Mouse (Mus musculus) CD4-positive naive resting alpha-beta T cell, adult 76 days (primary cell): ENCODE measurements around the gene Cdk5. TPM values are rescaled to one million over a fixed set of nuclear protein-coding genes. Genes with fewer than 3 reads are reported as not detected.

Experiments
- total RNA-seq: library from RNA; stranded (reverse); gene quantifications from one replicate; pipeline ENCODE4 v1.2.4, GENCODE M21; 2023

Gene Cdk5
- total RNA-seq, result 33.5 TPM

DNA sequence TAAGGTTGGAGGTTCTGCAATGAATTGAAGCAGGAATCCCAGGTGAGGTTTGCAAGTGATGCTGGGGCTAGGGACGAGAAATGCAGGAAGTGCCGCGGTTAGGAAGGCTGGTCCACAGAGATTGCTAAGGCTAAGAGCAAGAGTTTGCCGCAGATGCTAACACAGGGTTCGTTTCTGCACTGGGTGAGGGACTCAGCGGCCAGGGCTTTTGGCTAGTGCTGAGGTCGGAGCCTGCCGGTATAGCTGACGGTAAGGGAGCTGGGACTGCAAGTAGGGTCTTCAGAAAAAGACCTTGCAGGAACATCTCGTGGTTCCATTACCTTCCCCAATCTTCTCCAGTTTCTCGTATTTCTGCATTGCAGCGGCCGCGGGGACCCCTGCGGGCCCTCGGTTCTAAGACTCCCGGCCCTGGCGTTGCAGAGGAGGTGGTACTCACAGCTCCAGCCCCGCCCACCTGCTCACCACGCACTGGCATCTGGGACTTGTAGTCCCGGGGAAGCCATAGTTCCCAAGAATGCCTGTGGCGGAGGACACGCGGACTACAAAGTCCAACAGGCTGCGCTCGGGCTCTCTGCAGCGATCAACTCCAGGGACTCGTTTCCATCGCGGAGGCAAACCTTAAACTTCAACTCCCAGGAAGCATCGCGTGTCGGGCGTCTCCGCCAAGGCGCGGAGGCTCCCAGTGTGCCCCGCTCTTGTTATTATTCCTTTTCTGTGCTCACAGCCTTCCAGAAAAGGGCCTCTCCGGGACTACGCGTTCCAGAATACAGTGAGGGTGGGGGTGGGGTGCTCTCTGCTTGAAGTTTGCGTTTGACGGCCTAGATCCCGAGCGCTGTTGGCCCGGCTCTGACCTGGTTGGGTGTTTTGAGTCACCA lies at the start of gene Cdk5, which contains the start of gene Slc4a2:
TSS of gene Cdk5 (minus strand) at position 402 of the 875 bp plus-strand sequence.
TSS of gene Slc4a2 (plus strand) at position 709 of the 875 bp plus-strand sequence.

DNA sequence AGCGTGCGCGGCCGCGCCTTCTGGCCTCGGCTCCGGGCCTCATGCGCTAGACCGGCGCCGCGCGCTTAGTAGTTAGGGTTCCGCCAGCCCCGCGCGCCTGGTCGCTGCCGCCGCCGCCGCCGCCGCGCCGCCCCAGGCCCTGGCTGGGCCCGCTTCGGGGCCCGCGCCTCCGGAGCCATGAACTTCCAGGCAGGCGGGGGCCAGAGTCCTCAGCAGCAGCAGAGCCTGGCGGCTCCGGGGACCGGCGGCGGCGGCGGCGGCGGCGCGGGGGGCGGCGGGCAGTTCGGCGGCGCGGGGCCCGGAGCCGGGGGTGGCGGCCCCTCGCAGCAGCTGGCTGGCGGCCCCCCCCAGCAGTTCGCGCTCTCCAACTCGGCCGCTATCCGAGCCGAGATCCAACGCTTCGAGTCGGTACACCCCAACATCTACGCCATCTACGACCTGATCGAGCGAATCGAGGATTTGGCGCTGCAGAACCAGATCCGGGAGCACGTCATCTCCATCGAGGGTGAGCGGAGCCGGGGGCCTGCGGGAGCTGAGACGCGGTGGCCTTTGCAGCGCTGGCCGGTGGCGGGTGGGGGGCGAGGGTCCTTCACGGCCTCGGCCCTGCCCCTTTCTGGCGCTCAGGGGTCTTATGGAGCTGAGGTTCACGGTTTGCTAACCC lies 28.8 kb upstream of the Cdk5 start, which contains the start of gene Agap3:
TSS of gene Agap3 (plus strand) at position 148 of the 661 bp plus-strand sequence.

DNA sequence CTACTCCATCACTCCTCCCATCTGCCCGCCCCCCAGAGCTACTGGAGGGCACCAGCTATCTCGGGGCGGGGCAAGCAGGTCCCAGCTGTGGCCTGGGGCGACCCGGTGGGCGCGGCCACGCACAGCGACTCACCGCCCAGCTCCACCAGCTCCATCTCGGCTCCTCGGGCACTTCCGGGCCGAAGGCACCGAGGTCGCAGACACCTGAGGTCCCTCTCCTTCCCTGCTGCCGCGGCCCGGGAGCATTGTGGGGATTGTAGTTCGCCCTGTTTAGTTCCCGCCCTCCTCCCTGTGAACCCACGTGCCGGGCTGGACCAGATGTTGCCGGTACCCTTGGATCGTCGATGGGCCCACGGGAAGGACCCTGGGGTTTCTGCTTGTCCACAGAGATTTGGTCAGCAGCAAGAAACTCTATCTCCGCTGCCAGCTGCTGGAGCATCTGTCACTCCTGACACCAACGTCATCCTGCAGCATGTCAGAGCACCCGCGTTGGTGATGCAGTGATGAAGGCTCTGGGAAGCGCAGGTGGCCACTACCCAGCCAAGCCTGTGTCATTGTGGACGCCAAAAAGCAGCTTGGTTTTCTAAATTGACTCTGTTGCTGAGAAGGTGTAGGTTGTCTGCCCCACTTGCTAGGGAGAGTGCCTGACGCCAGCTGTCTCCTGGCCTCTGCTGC lies 24.4 kb upstream of the Cdk5 start, which contains the start of gene Tmub1:
TSS of gene Tmub1 (minus strand) at position 231 of the 675 bp plus-strand sequence.

DNA sequence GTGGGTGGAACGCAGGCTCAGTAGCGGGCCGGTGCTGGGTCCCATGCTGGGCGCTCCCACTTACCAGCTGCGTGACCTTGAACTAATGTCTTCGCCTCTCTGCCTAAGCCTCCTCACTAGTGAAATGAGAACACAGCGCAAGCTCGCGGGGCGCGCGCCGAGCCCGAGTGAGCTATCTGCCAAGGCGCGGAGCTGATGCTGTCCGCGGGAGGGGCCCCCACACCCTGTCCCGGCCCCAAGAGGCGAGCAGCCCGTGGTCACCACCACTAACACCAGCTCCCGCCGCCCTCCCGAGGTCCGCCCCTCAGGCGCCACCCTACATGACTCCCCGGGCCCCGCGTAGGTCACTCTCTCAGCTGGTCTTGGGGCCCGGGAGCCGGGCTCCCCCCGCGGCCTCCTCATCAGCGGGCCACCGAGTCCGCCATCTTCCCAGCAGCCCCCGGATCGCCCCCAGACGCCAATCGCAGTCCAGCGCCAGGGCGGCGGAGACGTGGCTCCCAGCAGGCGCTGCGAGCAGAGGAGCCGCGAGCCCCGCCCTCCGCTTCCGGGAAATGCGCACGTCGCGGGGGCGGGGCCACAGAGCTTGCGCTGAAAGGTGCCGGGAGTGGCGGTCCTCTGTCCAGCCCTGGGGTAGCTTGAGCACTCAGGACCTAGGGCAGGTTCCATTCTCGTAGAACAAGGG lies 21.6 kb upstream of the Cdk5 start, which contains the start of gene Fastk:
TSS of gene Fastk (minus strand) at position 542 of the 682 bp plus-strand sequence.

DNA sequence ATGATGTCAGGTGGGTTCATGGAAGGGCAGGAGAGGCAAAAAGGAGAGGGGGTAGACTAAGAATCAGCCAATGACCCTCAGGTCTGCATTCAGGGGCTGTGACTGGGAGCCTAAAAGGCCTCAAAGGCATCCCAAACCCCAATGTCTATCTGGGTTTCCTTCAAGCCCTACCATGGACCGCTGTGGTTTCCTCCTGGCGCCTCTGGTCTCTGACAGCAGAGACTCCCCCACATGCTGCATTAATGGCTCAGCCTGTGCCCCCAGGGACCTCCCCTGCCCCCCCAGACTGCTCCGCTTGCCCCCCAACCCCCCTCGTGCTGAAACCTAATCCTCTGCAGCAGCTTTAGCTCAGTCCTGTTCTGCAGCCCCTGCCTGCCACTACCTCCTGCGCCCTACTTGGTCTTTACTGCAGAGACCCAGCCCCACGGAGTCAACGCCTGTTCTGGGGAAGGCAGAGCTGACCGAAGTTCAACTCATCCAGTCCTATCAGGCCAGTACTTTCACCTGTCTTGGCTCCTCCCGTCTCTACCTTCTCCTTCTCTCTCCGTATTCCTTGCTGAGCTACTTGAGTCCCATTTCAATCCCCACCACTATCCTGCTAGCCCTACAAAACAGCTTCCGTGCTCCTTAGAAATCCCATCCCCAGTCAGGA lies 10.2 kb downstream of the Cdk5 start, which contains the start of gene Asic3:
TSS of gene Asic3 (plus strand) at position 351 of the 652 bp plus-strand sequence.

DNA sequence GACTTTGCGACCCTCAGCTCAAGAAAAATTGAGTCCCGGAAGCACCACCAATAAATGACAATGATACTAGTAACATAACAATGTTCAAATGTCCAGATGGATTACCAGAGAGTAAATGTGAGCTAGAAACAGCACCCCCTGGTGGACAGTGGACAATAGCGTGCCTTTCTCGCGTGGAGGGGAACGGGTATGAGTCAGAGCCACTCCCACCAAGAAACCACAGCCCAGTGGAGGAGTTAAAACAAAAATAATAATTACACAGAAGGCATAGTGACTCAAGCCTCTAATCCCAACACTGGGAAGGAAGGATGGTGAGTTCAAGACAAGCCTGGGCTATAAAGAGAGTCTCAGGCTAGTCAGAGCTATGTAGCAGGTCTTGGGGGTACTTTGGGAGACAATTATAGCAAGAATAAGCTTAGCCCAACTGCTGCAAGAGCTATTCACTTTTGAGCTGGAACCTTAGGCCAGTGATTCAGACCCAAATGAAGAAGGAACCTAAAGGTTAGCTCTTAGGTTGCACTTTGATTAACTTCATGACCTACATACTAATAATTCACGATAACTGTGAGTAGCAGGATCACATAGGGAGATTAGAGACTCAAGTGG lies 29.8 kb downstream of the Cdk5 start, which contains the start of gene Abcb8:
TSS of gene Abcb8 (plus strand) at position 272 of the 606 bp plus-strand sequence.

DNA sequence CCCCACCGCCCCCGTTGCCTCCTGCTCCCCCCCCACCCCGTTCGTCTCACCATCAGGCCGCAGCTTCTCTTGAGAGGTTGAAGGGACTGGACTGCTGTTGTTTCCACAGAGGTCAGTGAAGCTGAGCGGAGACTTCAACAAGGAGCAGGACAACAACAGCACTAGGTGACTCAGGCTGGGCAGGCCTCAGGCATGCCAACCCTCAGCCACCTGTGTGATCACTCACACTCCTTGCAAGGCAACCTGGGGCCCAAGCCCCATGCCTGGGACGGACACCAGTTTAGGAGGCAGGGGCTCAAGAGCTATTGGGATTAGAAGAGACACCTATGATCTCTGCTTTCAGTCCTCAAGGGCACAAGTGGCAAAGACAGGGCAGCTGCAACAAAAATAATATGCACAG lies 31.5 kb downstream of the Cdk5 start, which contains the start of gene Atg9b:
TSS of gene Atg9b (minus strand) at position 280 of the 400 bp plus-strand sequence.

Other genes with a start within 250 kb of the Cdk5 start
- 8.0 TPM for gene Kcnh2, start 71.9 kb downstream of the Cdk5 start, total RNA-seq
- 0.15 TPM for gene Nos3, start 58.7 kb downstream of the Cdk5 start, total RNA-seq
- gene Atg9b, start 31.4 kb downstream of the Cdk5 start, total RNA-seq, result 0.53 TPM
- 17.6 TPM for gene Abcb8, start 29.9 kb downstream of the Cdk5 start, total RNA-seq
- 0.41 TPM for gene Asic3, start 10.1 kb downstream of the Cdk5 start, total RNA-seq
- 53.7 TPM for gene Slc4a2, start 307 bp upstream of the Cdk5 start, total RNA-seq
- 74.5 TPM for gene Fastk, start 21.8 kb upstream of the Cdk5 start, total RNA-seq
- gene Tmub1, start 24.3 kb upstream of the Cdk5 start, total RNA-seq, result 21.1 TPM
- gene Agap3, start 28.6 kb upstream of the Cdk5 start, total RNA-seq, result 88.7 TPM
- not detected for gene Gbx1, start 103.7 kb upstream of the Cdk5 start, total RNA-seq
- gene Asb10, start 117.4 kb upstream of the Cdk5 start, total RNA-seq, result not detected
- not detected for gene 4931409K22Rik, start 133.3 kb upstream of the Cdk5 start, total RNA-seq
- gene Abcf2, start 153.9 kb upstream of the Cdk5 start, total RNA-seq, result 42.8 TPM
- gene Chpf2, start 163.2 kb upstream of the Cdk5 start, total RNA-seq, result 28.8 TPM
- gene Smarcd3, start 200.9 kb upstream of the Cdk5 start, total RNA-seq, result not detected